In the genomic region with DNA sequence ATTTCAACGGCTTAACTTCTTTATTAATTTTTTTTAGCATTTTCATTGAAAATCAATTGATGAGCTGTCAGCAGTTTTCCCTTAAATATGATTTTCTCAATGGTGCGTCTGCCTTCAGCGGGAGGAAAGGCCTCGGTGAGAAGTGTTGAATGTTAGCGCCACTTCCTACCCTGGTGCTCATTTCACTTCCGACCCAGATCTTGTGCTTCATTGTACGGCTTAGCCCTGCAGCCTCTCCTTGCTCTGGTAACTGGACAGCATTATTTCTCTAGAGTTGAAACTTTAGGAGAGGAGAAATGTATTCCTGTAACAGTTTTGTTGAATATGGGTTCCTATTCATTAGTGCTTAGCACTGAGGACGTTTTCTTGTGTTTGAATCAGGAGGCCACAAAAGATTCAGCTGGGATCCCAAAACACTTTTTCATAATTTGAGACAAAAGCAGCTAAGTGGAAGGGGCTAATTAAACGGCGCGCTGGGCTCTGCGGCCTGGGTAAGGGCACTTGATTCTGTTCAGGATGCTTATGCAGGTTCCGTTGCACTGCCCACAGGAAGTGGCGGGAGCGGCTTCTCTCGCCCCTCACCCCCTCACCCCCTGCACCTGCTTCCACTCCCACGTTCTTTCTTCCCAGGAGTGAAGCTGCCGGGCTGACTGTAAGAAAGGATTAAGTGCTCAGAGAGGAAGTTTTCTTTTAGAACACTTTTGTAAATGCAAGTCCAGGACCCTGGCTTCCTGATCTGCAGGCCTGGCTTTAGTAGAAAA, we compare ENCODE assay signal across 9 mouse cellular contexts. TPM values are rescaled to one million over a fixed set of nuclear protein-coding genes. Genes with fewer than 3 reads are reported as not detected.
DNase-seq lines count a peak whose midpoint lies in the region; ATAC-seq and TF ChIP-seq lines count a peak whose summit lies in the region.
"Had no signal": no experiment of that assay in that cellular context is flagged by ENCODE, and none has a peak within 500 bp of the region (broad histone marks: within the 10 kb centered on the region; RNA-seq: fewer than 3 reads in every experiment).

No protein-coding gene starts in this region.

- no peak for ATAC-seq in liver, embryonic 16.5 days (ENCODE audit: low read depth)
- ATAC-seq in liver, embryonic 12.5 days = no peak
- ATAC-seq in hindbrain, postnatal 0 days = no peak

- 38% methylated on average over 18 of the region's 18 CpGs for WGBS in liver, embryonic 16.5 days (ENCODE audit: insufficient replicate concordance)
- WGBS in liver, embryonic 12.5 days (ENCODE audit: insufficient replicate concordance) = 42% methylated on average over 18 of the region's 18 CpGs
- WGBS in hindbrain, postnatal 0 days = 33% methylated on average over 18 of the region's 18 CpGs

- no peaks in the 10 kb centered on the region for H3K4me1 ChIP-seq in liver, embryonic 16.5 days (ENCODE audit: control insufficient read depth, low read depth, low read length)
- no peaks in the 10 kb centered on the region; the same call in 1 of the 2 replicates for H3K4me1 ChIP-seq in liver, embryonic 12.5 days
- no peaks in the 10 kb centered on the region for H3K4me1 ChIP-seq in hindbrain, postnatal 0 days (ENCODE audit: insufficient read depth, low read length)

- no peak for TF ChIP-seq CTCF in gastrocnemius, adult 2 months (IDR thresholded peaks at IDR 0.05)
- TF ChIP-seq CTCF in hindbrain, postnatal 0 days (IDR thresholded peaks at IDR 0.05; ENCODE audit: low read depth) = no peak

- DNase-seq in gastrocnemius, adult 2 months = no peak
- no peak for DNase-seq in gastrocnemius, postnatal 25 days
- no peak for DNase-seq in hindbrain, postnatal 0 days (ENCODE audit: low spot score)
- peak; percentile 61 for DNase-seq in thymus, postnatal 0 days (ENCODE audit: low spot score)
- no peak for DNase-seq in urinary bladder, adult 18-20 months (ENCODE audit: low spot score in 2 of 2)
- no peak for DNase-seq in frontal cortex, postnatal 10 days (ENCODE audit: low spot score in 2 of 2)
- DNase-seq: cerebellum, postnatal 36 days had no signal

- 0 out of 2 replicates have a peak overlapping the region, but pooled peaks have one; percentile 9 for H3K4me2 ChIP-seq in liver, embryonic 16.5 days (ENCODE audit: low read depth, low read length)
- H3K4me2 ChIP-seq in liver, embryonic 12.5 days = no peak overlapping the region
- H3K4me2 ChIP-seq in hindbrain, postnatal 0 days (ENCODE audit: low read depth, low read length) = no peak overlapping the region

- H3K27me3 ChIP-seq in liver, embryonic 16.5 days (ENCODE audit: control insufficient read depth, insufficient read depth, low read depth, low read length) = no peaks in the 10 kb centered on the region
- H3K27me3 ChIP-seq in liver, embryonic 12.5 days (replicated peaks) = no peaks in the 10 kb centered on the region
- H3K27me3 ChIP-seq in hindbrain, postnatal 0 days (ENCODE audit: insufficient read depth, low read length) = no peaks in the 10 kb centered on the region

- intact Hi-C loops in gastrocnemius, adult 2 months (cut with DNase I) = no loop called here

- H3K9ac ChIP-seq in liver, embryonic 16.5 days (ENCODE audit: low read depth, low read length) = no peak overlapping the region
- H3K9ac ChIP-seq in liver, embryonic 12.5 days = no peak overlapping the region
- no peak overlapping the region for H3K9ac ChIP-seq in hindbrain, postnatal 0 days (replicated peaks; ENCODE audit: low read length)

- H3K36me3 ChIP-seq in liver, embryonic 16.5 days (ENCODE audit: control insufficient read depth, insufficient read depth) = peaks cover 2% of the 10 kb centered on the region
- peaks cover 58% of the 10 kb centered on the region for H3K36me3 ChIP-seq in liver, embryonic 12.5 days
- no peaks in the 10 kb centered on the region; the same call in 1 of the 2 replicates for H3K36me3 ChIP-seq in hindbrain, postnatal 0 days (ENCODE audit: insufficient read depth, low read length)

- no peaks in the 10 kb centered on the region for H3K9me3 ChIP-seq in liver, embryonic 16.5 days (replicated peaks; ENCODE audit: control insufficient read depth, low read length)
- H3K9me3 ChIP-seq in liver, embryonic 12.5 days (replicated peaks) = no peaks in the 10 kb centered on the region
- H3K9me3 ChIP-seq in hindbrain, postnatal 0 days (ENCODE audit: low read length) = no peaks in the 10 kb centered on the region

- H3K27ac ChIP-seq in gastrocnemius, adult 2 months = peak overlapping the region; percentile 20; the same call in 1 of the 2 replicates
- no peak overlapping the region for H3K27ac ChIP-seq in liver, embryonic 16.5 days (ENCODE audit: low read length)
- no peak overlapping the region; the same call in 1 of the 2 replicates for H3K27ac ChIP-seq in liver, embryonic 12.5 days
- peak overlapping the region; percentile 36; the same call in 1 of the 2 replicates for H3K27ac ChIP-seq in hindbrain, postnatal 0 days

- H3K4me3 ChIP-seq in gastrocnemius, adult 2 months = no peak overlapping the region
- H3K4me3 ChIP-seq in liver, embryonic 16.5 days (ENCODE audit: low read depth, low read length) = no peak overlapping the region
- H3K4me3 ChIP-seq in liver, embryonic 12.5 days = no peak overlapping the region
- no peak overlapping the region for H3K4me3 ChIP-seq in hindbrain, postnatal 0 days (ENCODE audit: low read length)

RNA-seq across cellular contexts. Expression of gene Polr3b, which starts 36.2 kb away (rescaled TPM):
- total RNA-seq in gastrocnemius, adult 2 months (2021) = 10 to 100 TPM in 1 of 2 experiments, 1 to 10 TPM in 1; 9.3 to 13.3 TPM
- 10 to 100 TPM in 1 of 2 experiments, 1 to 10 TPM in 1; 8.1 to 11.3 TPM for total RNA-seq in gastrocnemius, postnatal 25 days (2021)
- 4.9 and 5.8 TPM in 2 replicates for polyA plus RNA-seq in liver, embryonic 16.5 days (2015; fragmentation: Nextera tagmentation; extraction: Ambion mirVana)
- 9.9 and 11.3 TPM in 2 replicates for polyA plus RNA-seq in liver, embryonic 12.5 days (2016; fragmentation: Nextera tagmentation; extraction: Ambion mirVana)
- total RNA-seq in hindbrain, postnatal 0 days (2014; rRNA removed) = 7.8 and 11.1 TPM in 2 replicates
- polyA plus RNA-seq in hindbrain, postnatal 0 days (2015; fragmentation: Nextera tagmentation; extraction: Ambion mirVana) = 8.7 and 10.1 TPM in 2 replicates
- 11.3 and 12.1 TPM in 2 replicates for polyA plus RNA-seq in thymus, postnatal 0 days (2015; fragmentation: Nextera tagmentation; extraction: Ambion mirVana)

Comparison
In these comparisons a context has a peak if more than half of its experiments do, and no peak if none do; other contexts are left out.
1. H3K27ac ChIP-seq: peak in gastrocnemius, adult 2 months (single experiment) and hindbrain, postnatal 0 days (single experiment); none in liver, embryonic 16.5 days (single experiment) and liver, embryonic 12.5 days (single experiment).